Mouse (Mus musculus): ENCODE measurements around the gene Dtd1.

DNA sequence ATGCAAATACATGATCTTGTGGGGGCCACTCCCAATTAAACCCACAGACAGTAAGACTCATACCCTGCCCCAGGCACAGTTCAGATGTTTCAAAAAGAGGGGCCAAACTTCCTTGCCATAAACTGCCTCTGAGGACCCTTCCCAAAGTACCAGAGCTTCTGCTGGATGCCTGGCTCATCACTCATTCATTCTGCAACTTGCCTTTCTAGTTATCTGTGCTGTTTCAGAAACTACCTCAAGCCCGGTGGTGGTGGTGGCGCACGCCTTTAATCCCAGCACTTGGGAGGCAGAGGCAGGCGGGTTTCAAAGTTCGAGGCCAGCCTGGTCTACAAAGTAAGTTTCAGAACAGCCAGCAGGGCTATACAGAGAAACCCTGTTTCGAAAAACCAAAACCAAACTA, 184.1 kb downstream of the Dtd1 start:
- TF ChIP-seq CTCF (IDR thresholded peaks at IDR 0.05; ENCODE audit: borderline replicate concordance, extremely low read depth, insufficient read depth, insufficient read length), result no peak
- no peak for TF ChIP-seq POLR2A (IDR thresholded peaks at IDR 0.05; ENCODE audit: borderline replicate concordance, extremely low read depth, insufficient read depth, insufficient read length, poor library complexity, severe bottlenecking)
